Mouse (Mus musculus): ENCODE results near the gene Fcgr1. TPM values are rescaled to one million over a fixed set of nuclear protein-coding genes. Genes with fewer than 3 reads are reported as not detected.
A peak's percentile ranks its signal among the peaks of the same experiment; 100 is the strongest.
"Not testable (repeated sequence)": the region's sequence is repeated elsewhere in the genome, so short reads cannot be mapped to it uniquely, and the experiment has no call there.

Gene Fcgr1
- polyA plus RNA-seq, 1 experiment from 2014 or later = 1.6 TPM

DNA sequence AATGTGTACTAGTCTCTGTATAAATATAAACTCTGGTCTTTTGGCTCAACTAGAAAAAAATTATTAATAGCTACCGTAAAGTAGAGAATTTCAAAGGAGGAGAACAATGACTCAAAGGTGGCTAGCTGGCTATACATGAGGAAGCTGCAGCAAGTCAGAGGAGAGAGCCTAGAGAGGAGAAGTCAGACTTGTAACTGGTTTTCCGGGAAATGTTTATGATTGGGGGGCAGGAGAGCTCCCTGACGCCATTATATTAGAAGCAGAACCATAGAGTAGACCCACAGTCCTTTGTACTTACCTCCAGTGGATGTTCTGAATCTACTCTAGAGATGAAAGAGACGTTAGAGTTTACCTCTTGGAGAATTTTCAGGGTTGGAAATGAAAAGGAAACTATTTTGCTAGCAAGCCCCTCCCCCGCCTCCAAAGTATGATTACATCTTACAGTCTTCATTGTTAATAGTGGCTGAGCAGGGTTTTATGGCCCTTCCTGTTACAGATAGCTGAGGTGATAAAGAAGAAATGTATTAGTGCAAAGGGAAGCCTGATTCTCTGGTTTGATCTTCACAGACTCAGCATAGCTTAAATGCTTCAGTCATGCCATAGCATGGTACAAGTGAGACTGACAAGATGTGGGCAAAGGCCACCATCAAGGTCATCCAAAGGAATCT lies 37.7 kb downstream of the Fcgr1 start:
- Histone ChIP-seq H3K9ac (no peak overlapping the region), H3K4me2 (replicated peaks) (no peak overlapping the region), H3K27me3 (no peaks in the 10 kb centered on the region), H3K4me3 (no peak overlapping the region), H3K27ac (no peak overlapping the region), H3K36me3 (no peaks in the 10 kb centered on the region), H3K4me1 (no peaks in the 10 kb centered on the region), H3K9me3 (no peaks in the 10 kb centered on the region)
- no peak for ATAC-seq (ENCODE audit: insufficient number of reproducible peaks, insufficient read depth, low FRiP score, low TSS enrichment)
- WGBS = 75% methylated on average over 5 of the region's 5 CpGs

GRCm38 (mm10) chr3:96254683-96255355 lies 39.0 kb downstream of the Fcgr1 start:
- H3K4me2 ChIP-seq (replicated peaks) = no peak overlapping the region; the same call in 1 of the 2 replicates
- H3K27ac ChIP-seq = no peak overlapping the region

DNA sequence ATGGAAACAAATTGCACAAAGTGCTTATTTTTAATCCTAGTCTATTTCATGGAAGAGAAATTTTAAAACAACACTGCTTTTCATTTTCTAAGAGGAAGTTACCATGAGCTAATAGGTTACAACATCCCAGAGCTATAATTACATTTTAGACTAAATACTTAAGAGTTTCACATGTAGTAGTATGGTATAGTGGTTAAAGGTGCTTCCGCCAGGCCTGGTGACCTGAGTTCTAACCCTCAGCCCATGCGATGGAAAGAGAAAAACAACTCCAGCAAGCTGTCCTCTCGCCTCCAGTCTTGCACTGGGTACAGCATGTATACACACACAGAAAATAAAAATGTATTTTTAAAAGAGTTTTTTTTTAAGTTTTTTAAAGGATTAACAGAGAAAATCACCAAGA lies 42.0 kb downstream of the Fcgr1 start:
- H3K4me2 ChIP-seq (replicated peaks) = no peak overlapping the region
- H3K27me3 ChIP-seq = no peaks in the 10 kb centered on the region
- no peak overlapping the region for H3K4me3 ChIP-seq
- no peak for ATAC-seq (ENCODE audit: insufficient number of reproducible peaks, insufficient read depth, low FRiP score, low TSS enrichment)
- 92% methylated on average over 3 of the region's 3 CpGs for WGBS
- H3K36me3 ChIP-seq = no peaks in the 10 kb centered on the region
- peaks cover 16% of the 10 kb centered on the region for H3K4me1 ChIP-seq
- H3K9me3 ChIP-seq = no peaks in the 10 kb centered on the region
- H3K9ac ChIP-seq = no peak overlapping the region
- no peak overlapping the region for H3K27ac ChIP-seq

More at GRCm38 (mm10) chr3:96254683-96255355, 39.0 kb downstream of the Fcgr1 start:
- H3K9me3 ChIP-seq = no peaks in the 10 kb centered on the region
- H3K4me3 ChIP-seq = no peak overlapping the region
- 51% methylated on average over 10 of the region's 10 CpGs for WGBS
- no peaks in the 10 kb centered on the region for H3K27me3 ChIP-seq
- H3K9ac ChIP-seq = no peak overlapping the region
- no peaks in the 10 kb centered on the region for H3K4me1 ChIP-seq
- H3K36me3 ChIP-seq = no peaks in the 10 kb centered on the region
- ATAC-seq (ENCODE audit: insufficient number of reproducible peaks, insufficient read depth, low FRiP score, low TSS enrichment) = no peak

GRCm38 (mm10) chr3:96250890-96251289 lies 42.9 kb downstream of the Fcgr1 start:
- Histone ChIP-seq H3K27me3 (no peaks in the 10 kb centered on the region), H3K4me1 (peaks cover 16% of the 10 kb centered on the region), H3K4me2 (replicated peaks) (no peak overlapping the region), H3K4me3 (no peak overlapping the region), H3K9me3 (no peaks in the 10 kb centered on the region), H3K27ac (no peak overlapping the region), H3K36me3 (no peaks in the 10 kb centered on the region), H3K9ac (no peak overlapping the region)
- 55% methylated on average over 3 of the region's 3 CpGs for WGBS
- no peak for ATAC-seq (ENCODE audit: insufficient number of reproducible peaks, insufficient read depth, low FRiP score, low TSS enrichment)

- H3K27me3 ChIP-seq = no peaks in the 10 kb centered on the region
- 0 out of 2 replicates have a peak overlapping the region, but pooled peaks have one; percentile 63 for H3K27ac ChIP-seq
- 55% methylated on average over 4 of the region's 4 CpGs for WGBS
- ATAC-seq (ENCODE audit: insufficient number of reproducible peaks, insufficient read depth, low FRiP score, low TSS enrichment) = no peak
- H3K4me2 ChIP-seq (replicated peaks) = peak overlapping the region; percentile 50
- no peaks in the 10 kb centered on the region for H3K36me3 ChIP-seq
- H3K4me1 ChIP-seq = peaks cover 24% of the 10 kb centered on the region
- no peaks in the 10 kb centered on the region for H3K9me3 ChIP-seq
- 0 out of 2 replicates have a peak overlapping the region, but pooled peaks have one; percentile 15 for H3K9ac ChIP-seq
- peak overlapping the region; percentile 39; the same call in 1 of the 2 replicates for H3K4me3 ChIP-seq
These were observed 44.8 kb downstream of the Fcgr1 start for GRCm38 (mm10) chr3:96249034-96249345.

GRCm38 (mm10) chr3:96248141-96249033 lies 45.4 kb downstream of the Fcgr1 start:
- WGBS = 54% methylated on average over 6 of the region's 6 CpGs
- H3K9ac ChIP-seq = peak overlapping the region; percentile 52
- peak overlapping the region; percentile 70 for H3K27ac ChIP-seq
- no peaks in the 10 kb centered on the region for H3K9me3 ChIP-seq
- H3K4me3 ChIP-seq = peak overlapping the region; percentile 39
- H3K36me3 ChIP-seq = no peaks in the 10 kb centered on the region
- H3K4me2 ChIP-seq (replicated peaks) = peak overlapping the region; percentile 50
- ATAC-seq (ENCODE audit: insufficient number of reproducible peaks, insufficient read depth, low FRiP score, low TSS enrichment) = no peak
- H3K27me3 ChIP-seq = no peaks in the 10 kb centered on the region
- peaks cover 27% of the 10 kb centered on the region for H3K4me1 ChIP-seq

GRCm38 (mm10) chr3:96247356-96248140 lies 46.2 kb downstream of the Fcgr1 start:
- H3K4me1 ChIP-seq = peaks cover 27% of the 10 kb centered on the region
- H3K27ac ChIP-seq = peak overlapping the region; percentile 70
- no peaks in the 10 kb centered on the region for H3K9me3 ChIP-seq
- H3K9ac ChIP-seq = peak overlapping the region; percentile 52
- no peaks in the 10 kb centered on the region for H3K36me3 ChIP-seq
- WGBS = 2% methylated on average over 11 of the region's 11 CpGs
- H3K4me2 ChIP-seq (replicated peaks) = peak overlapping the region; percentile 50
- no peak for ATAC-seq (ENCODE audit: insufficient number of reproducible peaks, insufficient read depth, low FRiP score, low TSS enrichment)
- H3K27me3 ChIP-seq = no peaks in the 10 kb centered on the region
- H3K4me3 ChIP-seq = peak overlapping the region; percentile 39

GRCm38 (mm10) chr3:96246427-96246856 lies 47.3 kb downstream of the Fcgr1 start, which contains the start of gene Hist2h3c1:
TSS of gene Hist2h3c1 (plus strand) at chr3:96246685.
- H3K4me3 ChIP-seq = peak within 1 kb of the TSS; percentile 39
- not testable (repeated sequence) for H3K36me3 ChIP-seq, H3K9me3 ChIP-seq, H3K27me3 ChIP-seq
- H3K9ac ChIP-seq = peak within 1 kb of the TSS; percentile 52
- H3K27ac ChIP-seq = peak within 1 kb of the TSS; percentile 74
- peak; percentile 92 for ATAC-seq (ENCODE audit: insufficient number of reproducible peaks, insufficient read depth, low FRiP score, low TSS enrichment)
- peak within 1 kb of the TSS; percentile 50 for H3K4me2 ChIP-seq (replicated peaks)
- peaks cover 29% of the 10 kb centered on the region for H3K4me1 ChIP-seq
- WGBS = no CpG with 5 or more reads among the region's 47 CpGs

DNA sequence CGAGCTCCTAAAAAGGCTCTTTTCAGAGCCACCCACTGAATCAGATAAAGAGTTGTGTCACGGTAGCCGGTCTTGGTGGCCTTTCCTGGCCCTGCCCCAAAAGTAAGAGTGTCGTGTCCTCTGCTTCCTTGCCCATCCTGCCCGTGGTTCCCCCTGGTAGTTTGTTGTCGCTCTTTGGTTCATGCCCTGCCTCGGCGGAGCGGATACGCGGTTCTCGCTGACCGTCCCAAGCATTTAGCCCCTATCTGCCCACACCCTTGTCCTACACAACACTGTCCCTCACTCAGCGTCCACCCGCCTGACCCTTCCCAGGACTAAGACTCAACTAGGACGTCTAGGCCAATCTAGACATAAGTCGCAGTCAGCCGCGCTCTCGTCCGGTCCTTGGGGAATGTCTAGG lies 47.8 kb downstream of the Fcgr1 start:
- WGBS = under 1% methylated on average over 10 of the region's 21 CpGs
- H3K9me3 ChIP-seq; H3K4me2 ChIP-seq (replicated peaks); H3K9ac ChIP-seq; H3K36me3 ChIP-seq; H3K27me3 ChIP-seq: not testable (repeated sequence)
- peak; percentile 12 for ATAC-seq (ENCODE audit: insufficient number of reproducible peaks, insufficient read depth, low FRiP score, low TSS enrichment)
- Histone ChIP-seq H3K4me1 (peaks cover 29% of the 10 kb centered on the region), H3K4me3 (peak overlapping the region; percentile 34), H3K27ac (peak overlapping the region; percentile 74; the same call in 1 of the 2 replicates)

- Histone ChIP-seq H3K27ac (peak within 1 kb of the TSS; percentile 97), H3K4me2 (replicated peaks) (peak within 1 kb of the TSS; percentile 49), H3K4me1 (peaks cover 29% of the 10 kb centered on the region), H3K9ac (peak within 1 kb of the TSS; percentile 61), H3K4me3 (peak within 1 kb of the TSS; percentile 40)
- not testable (repeated sequence) for H3K27me3 ChIP-seq, H3K9me3 ChIP-seq, H3K36me3 ChIP-seq
- WGBS = under 1% methylated on average over 38 of the region's 88 CpGs
- peak; percentile 85 for ATAC-seq (ENCODE audit: insufficient number of reproducible peaks, insufficient read depth, low FRiP score, low TSS enrichment)
These were observed 48.5 kb downstream of the Fcgr1 start, which contains the start of gene Hist2h2aa1 for GRCm38 (mm10) chr3:96245003-96245886. TSS of gene Hist2h2aa1 (plus strand) at chr3:96245497.
